Mouse (Mus musculus): ENCODE measurements around the gene Cers6.

GRCm38 (mm10) chr2:69055174-69055573, 193.9 kb downstream of the Cers6 start:
- no peak for TF ChIP-seq CTCF (conservative IDR thresholded peaks at IDR 0.05; ENCODE audit: low read length)
- no peak for TF ChIP-seq NANOG (IDR thresholded peaks at IDR 0.05; ENCODE audit: borderline replicate concordance, low read length)

All from E14TG2a.4 (cell line).